In the genomic region with DNA sequence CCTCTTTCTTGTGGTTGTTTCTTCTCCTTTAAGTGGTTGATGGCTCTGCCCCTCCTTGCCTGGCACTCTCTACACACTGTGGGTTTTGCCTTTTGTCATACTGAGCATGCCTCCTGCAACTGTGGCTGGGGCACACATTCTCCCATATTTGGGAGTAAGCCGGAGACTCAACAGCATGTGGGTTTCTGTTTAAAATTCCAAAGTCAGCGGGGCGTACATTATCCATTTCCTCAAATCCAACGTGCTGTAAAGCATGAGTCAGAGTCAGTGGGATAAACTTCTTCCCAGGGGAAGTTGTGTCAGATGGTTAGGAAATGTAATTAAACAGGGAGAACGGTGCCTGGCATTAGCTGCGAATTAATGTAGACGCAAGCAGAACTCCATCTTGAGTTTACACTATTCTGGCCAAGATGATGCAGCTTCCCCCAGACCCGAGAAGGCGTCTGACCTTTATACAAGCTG, we compare ENCODE assay signal across 8 mouse cellular contexts. TPM values are rescaled to one million over a fixed set of nuclear protein-coding genes. Genes with fewer than 3 reads are reported as not detected.
DNase-seq lines count a peak whose midpoint lies in the region; ATAC-seq lines count a peak whose summit lies in the region.

No protein-coding gene starts in this region.

- no peak for ATAC-seq in erythroid progenitor cell, adult 5-6 weeks (replicated peaks; ENCODE audit: low FRiP score, poor library complexity, severe bottlenecking)

- peak; percentile 14 for DNase-seq in adrenal gland, postnatal 14 days
- no peak for DNase-seq in adrenal gland, adult 8-10 months
- DNase-seq in embryo, embryonic 10 days (ENCODE audit: low spot score), result peak; percentile 62
- DNase-seq in heart, adult 9 months (ENCODE audit: low spot score in 2 of 2), result peak; percentile 50 to 73
- DNase-seq in layer of hippocampus, adult 8-10 months (ENCODE audit: low spot score in 2 of 2), result peak; percentile 38 to 52
- DNase-seq in lung, postnatal 14 days, result peak; percentile 44
- DNase-seq in skeletal muscle tissue, adult 2 months (ENCODE audit: low read depth, low spot score), result peak; percentile 49

RNA-seq across cellular contexts. Expression of a gene that starts 37.2 kb away (rescaled TPM):
- total RNA-seq in adrenal gland, postnatal 14 days (2021), result 93.6 and 93.9 TPM in 2 replicates
- total RNA-seq in adrenal gland, adult 8-10 months (2022), result 100 to 1,000 TPM in 2 of 4 experiments, 10 to 100 TPM in 2; 78.2 to 176 (median 131) TPM
- total RNA-seq in layer of hippocampus, adult 8-10 months (2022), result 10 to 100 TPM; 27.6 to 36.3 (median 30.7) TPM
- total RNA-seq in erythroid progenitor cell, adult 5-6 weeks (2015; ENCODE audit: low replicate concordance), result 37.5 and 45.3 TPM in 2 replicates
- 32.4 and 38.9 TPM in 2 replicates for total RNA-seq in erythroid progenitor cell, adult 5-6 weeks (2017; ENCODE audit: low replicate concordance)

RNA-seq across cellular contexts. Expression of a gene that starts 55.5 kb away (rescaled TPM):
- total RNA-seq in adrenal gland, postnatal 14 days (2021), result 26.3 and 60.1 TPM in 2 replicates
- total RNA-seq in adrenal gland, adult 8-10 months (2022), result 10 to 100 TPM; 22.1 to 48.3 (median 35.9) TPM
- 10 to 100 TPM in 2 of 4 experiments, 1 to 10 TPM in 2; 4.1 to 26.9 (median 12.8) TPM for total RNA-seq in layer of hippocampus, adult 8-10 months (2022)
- total RNA-seq in erythroid progenitor cell, adult 5-6 weeks (2015; ENCODE audit: low replicate concordance), result 2.5 TPM in 1 of 2 replicates, not detected in the other
- 1.6 and 2.1 TPM in 2 replicates for total RNA-seq in erythroid progenitor cell, adult 5-6 weeks (2017; ENCODE audit: low replicate concordance)
